Mouse (Mus musculus): ENCODE data around the gene Prkcd.

The Prkcd gene

DNA sequence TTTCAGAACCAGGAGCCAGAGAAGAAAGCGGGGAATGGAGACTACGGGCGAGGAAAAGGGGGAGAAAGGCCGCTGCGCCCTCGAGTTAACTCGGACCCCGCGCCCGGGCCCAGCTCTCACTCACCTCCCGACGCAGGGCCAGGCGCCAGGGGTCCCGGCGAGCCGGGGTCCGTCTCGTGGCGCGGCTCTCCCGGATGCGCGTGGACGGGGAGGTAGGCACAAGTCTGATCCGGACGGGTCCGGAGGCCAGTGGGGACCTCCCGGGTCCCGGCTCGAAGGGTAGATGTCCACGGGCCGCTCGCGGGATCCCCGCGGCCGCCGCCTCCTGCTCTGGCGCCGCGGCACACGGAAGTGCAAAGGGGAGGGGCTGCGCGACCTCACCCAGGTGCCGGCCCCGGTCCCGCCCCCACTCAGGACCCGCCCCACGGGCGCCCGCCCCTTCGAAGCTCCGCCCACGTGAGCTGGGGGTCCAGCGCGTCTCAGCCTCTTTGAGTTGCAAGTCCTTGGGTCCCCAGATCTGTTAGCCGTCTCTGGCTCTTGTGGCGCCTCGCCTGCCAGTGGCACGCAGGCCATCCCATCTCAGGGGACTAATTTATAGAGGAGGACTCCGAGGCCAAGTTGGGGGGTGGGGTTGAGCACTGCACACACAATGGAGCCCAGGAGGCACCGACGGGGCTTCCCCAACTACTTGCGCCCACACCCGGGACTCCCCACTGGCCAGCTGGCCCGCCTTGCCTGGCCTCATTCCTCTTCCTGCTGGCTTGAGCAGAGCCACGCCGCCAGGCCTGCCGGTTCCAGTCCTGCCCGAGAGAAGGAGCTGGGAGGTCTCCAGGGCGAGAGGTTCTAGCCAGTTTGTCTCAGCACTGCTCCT is at the start of gene Prkcd:
Gene Prkcd (minus strand): TSS at position 355 of the 871 bp plus-strand sequence.
- DNase-seq (ENCODE audit: low read depth): peak; percentile 65

DNA sequence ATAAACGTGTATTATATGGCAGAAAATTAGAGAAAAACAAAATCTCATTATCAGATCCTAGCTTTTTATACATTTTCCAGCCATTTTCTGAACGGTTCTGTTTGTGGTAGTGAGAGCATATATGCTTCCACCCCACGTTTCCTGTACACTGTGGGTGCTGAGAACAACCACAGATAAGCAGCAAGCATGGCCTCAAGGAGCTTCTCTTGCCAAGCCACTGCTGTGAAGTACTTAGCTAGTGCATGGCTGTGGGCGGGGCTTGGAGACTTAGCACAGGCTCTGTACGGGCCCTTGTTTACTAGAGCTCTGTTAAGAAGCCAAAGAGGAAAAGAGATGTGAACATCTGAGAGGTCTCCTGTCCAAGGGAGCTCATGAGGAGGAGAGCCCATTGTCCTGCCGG is 48.9 kb upstream of the Prkcd start:
- peak; percentile 52 for DNase-seq (ENCODE audit: low read depth)

DNA sequence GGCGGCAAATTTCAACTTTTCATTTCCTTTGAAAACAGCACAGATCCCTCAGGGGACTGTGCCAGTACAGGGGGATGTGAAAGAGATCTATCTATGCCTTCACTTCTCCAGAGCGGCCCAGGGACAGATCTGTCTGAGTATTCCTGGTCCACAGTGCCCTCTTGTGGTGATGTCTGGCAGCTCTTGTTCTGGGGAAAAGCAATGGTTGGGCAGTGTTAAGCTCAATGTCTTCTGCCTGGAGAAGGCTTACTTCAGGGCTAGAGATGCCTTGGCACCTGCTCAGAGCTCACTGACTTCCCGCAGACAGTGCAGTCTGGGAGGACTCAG is 45.9 kb upstream of the Prkcd start:
- DNase-seq (ENCODE audit: low read depth): peak; percentile 80

DNA sequence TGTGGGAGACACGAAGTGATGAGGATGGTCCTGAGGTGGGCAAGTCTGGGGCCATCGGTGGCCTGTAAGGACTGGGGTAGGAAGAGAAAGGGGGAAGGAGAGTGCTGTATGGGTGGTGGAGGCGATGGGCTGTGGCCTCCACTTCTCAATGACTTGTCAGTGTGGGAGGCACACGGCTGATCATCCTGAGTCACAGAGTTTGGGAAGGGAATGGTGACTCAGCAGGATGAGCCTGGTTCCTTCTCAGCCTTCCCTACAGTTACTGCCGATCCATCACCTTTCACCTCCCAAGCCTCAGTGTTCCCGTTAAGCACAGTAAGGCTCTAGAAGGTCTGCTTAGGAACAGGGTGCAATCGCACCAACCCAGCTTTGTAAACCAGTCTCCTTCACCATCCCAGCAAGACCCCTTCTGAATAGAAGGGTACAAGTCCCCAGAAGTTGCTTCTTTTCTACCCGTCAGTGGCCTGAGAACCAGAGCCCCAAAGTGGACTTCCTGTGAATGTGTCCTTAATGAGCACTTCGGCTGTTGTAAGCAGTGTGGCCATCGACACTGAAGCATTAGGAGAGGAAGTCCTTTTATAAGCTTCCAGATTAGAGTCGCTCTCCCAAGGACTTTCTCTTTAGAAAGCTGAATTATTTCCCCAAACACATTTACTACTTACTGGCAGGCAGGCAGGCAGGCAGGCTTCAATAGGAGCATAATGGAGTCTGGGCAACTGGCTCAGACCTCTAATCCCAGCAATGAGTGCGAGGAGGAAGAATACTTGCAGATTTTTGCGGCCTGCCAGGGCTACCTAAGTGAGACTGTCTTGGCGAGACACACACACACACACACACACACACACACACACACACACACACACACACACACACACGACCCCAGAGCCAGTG is 45.3 kb upstream of the Prkcd start:
- DNase-seq (ENCODE audit: low read depth): no peak

DNA sequence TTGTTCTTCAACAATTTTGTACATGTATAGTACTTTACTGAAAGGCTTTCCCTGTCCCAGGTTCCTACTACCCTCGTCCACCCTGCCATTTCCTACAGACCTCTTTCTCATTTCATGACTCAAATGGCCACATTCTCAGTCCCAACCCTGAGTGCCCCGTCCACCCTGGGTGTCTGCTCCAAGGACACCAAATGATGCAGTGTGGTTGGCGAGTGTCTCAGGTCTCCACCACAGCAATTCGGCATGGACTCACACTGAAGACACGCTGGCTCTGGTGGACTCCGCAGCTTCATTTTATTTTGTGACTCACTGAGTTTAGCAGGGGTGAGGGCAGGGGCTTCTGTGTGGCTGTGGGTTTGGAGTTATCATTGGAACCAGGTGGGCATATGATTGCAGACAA is 44.2 kb upstream of the Prkcd start:
- DNase-seq (ENCODE audit: low read depth): no peak

DNA sequence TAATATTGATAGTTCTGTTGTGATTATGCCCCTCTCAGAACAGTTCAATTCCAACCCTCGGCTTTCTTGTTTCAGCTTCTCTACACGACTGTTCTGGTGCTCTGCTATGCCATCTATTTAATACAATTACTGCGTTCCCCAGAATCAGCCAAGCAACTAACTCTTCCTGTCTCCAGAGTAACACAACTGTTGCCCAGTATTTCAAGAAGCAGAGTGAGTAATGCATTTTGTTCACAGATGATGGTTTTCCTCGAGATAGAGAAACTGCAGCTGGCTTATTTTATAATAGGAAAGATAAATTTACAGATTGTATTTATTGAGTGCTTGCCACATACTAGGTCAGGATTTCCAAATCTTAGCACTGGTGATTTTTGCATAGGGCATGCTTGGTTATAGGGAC is 40.6 kb upstream of the Prkcd start:
- DNase-seq (ENCODE audit: low read depth): no peak

DNA sequence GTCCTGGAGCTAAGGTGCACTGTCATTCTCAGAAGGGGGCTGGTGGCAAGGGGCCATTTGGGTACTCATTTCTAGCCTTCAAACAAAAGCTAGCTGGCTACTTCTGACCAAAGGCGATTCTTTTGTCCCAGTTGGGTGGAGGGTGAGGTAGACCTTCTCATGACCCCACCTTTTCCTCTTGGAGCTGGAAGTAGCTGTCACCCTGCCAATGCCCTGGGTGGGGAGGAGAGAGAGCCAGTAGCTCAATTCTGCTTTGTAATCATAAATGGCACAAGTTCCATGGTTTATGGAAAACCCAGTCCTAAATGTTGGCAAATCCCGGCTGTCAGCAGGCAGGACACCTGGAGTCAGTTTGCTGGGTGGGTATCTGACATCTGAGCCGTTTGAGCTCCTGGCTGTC is 40.1 kb upstream of the Prkcd start:
- DNase-seq (ENCODE audit: low read depth): no peak

DNA sequence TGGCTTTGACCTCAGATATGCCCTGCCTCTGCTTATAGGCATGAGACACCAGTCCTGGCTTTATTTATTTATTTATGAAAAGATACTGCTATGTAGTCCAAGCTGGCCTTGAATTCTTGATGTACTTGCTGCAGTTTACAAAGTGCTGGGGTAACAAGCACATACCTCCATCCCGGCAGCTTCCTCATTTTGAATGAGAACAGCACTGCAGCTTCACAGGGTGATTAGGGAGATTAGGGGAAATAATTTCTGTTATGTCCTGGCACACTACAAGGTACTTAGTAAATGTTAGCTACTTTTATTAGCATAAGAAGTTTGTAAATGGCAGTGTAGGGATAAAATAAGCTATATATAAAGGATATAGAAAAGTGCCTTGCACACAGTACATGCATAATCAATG is 29.5 kb upstream of the Prkcd start:
- no peak for DNase-seq (ENCODE audit: low read depth)

DNA sequence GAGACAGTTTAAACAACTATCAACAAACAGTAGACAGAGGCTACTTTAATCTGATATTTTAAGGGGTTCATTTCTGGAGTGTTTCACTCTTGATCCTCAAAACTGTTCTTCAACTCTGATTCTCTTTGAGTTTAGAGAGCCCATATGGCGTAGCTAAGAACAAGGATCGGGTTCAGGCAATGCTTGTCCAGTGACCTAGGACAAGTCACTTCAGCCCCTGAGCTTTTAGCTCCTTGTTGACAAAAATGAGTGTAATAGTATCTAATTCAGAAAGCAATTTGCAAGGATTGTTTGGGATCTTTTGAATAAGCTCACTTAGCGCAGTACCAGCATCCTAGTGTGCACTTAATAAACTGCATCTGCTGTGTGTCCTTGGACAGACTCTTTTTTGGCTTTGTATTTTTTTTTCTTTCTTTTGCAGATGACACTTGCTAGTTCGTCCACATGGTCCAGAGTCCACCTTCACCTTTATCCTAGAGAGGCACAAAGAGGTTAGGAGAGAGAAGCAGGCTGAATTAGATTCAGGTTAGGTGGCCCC is 28.8 kb upstream of the Prkcd start:
- peak; percentile 35 for DNase-seq (ENCODE audit: low read depth)

DNA sequence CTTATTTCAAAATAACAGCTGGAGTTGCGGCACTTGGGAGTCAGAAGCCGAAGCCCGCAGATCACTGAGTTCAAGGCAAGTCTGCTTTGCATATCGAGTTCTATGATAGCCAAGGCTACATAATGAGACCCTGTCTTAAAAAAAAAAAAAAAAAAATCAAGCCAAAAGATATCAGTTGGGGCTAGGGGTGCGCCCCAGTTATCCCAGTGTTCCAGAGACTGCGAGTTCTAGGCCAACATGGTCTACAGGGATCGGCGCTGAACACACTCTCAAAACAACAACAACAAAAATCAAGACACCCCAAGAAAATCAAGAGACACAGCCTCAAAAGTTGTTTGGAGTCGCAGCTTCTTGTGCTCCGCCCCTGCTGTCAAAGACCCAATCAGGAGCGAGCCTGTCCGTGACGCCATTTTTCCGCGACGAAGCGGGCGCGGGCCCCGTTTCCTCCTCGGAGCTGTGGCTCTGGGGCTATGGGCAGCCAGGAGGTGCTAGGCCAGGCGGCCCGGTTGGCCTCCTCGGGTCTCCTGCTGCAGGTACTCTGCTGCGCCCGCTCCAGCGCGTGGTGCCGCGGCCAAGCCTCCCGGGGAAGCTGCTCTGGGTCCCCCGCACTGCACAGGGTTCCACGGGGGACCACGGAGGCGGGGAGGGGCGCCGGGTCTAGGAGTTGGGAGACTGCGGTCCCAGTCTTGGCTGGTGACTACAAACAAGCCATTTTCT is 28.1 kb upstream of the Prkcd start, which contains the start of gene Rft1:
Gene Rft1 (plus strand): TSS at position 418 of the 717 bp plus-strand sequence.
- peak; percentile 93 for DNase-seq (ENCODE audit: low read depth)

DNA sequence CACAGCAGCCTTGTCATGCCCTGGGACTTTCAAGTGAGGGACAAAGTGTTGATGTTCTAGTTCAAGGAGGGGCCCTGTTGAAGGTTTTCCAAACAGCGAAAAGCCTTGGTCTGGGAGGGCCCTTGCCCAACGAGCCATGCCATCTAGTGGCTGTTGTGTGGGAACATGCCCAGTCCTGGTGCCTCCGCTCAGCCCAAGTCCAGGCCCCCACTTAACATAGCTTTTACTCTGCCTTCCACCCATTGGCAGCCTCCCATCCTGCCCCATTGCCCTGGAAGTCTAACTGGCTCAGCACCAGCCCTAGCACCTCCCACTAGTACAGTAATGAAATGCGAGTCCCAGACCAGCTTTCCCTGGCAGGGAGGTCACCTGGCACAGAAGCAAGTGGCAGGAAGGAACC is 25.0 kb upstream of the Prkcd start:
- no peak for DNase-seq (ENCODE audit: low read depth)

DNA sequence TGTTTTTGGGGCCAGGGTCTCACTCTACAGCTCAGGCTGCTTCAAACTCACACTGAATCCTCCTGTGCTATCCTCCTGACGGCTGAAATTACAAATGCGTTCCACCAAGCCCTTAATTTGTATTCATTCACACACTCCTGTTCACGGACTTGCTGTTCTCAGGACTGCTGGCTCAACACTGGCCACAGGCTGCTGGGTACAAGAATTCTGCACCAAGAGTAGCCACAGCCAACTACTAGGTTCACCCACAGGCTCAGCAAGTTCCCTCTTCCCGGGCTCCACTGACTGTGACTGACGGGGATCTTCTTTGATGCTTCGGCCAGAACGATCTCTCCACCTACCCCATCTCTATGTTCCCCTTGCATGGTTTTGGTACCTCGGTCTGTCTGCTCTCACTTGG is 23.7 kb upstream of the Prkcd start:
- DNase-seq (ENCODE audit: low read depth): no peak

DNA sequence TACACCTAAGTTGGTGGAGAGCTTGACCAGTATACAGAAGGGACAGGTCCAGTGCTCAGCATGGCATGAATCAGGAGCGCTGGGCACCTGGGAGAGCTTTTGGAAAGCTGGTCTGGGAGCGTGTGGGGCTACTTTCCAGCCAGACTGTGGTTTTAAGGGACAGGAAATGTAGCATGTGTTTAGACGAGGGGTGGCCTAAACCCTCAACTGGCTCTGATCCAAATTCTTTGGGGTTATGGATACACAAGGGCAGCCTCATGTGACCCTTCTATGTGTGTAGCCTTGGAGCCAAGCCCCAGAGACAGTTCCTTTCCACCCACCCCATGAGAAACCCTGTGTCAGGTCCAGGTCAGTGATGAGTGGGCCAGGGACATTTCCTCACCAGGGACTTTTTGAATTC is 22.5 kb upstream of the Prkcd start:
- DNase-seq (ENCODE audit: low read depth): no peak

DNA sequence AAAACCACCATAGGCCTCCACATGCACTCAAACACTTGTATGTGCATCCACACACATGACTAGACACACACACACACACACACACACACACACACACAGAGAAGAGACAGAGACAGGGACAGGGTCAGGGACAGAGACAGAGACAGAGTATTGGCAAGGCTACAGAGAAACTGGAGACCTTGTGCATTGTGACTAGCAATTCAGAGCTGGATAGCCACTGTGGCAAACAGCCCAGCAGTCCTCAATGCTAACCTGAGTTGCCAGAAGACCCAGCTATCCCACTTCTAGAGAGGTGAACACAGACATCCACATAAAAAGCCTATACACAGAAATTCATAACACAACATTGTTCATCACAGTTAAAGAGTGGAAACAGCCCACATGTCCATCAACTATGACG is 20.5 kb upstream of the Prkcd start:
- no peak for DNase-seq (ENCODE audit: low read depth)

DNA sequence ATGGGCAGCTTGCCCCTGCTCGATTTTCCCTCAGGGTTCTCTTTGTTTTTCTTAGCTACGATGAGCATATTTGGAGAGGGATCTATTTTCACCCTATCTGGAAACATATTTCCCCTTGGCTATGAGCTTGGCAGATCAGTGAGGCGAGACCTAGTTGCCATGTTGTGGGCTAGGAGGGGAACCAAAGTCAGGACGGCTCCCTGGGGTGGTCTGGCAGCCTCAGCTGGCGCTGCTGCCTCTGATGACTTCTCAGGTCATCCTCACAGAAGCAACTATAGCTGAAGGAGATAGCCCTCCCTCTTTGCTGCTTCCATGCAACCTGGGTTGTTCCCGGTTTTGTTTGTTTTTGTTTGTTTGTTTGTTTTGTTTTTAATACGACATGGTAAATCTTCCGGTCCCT is 19.1 kb upstream of the Prkcd start:
- DNase-seq (ENCODE audit: low read depth): no peak

DNA sequence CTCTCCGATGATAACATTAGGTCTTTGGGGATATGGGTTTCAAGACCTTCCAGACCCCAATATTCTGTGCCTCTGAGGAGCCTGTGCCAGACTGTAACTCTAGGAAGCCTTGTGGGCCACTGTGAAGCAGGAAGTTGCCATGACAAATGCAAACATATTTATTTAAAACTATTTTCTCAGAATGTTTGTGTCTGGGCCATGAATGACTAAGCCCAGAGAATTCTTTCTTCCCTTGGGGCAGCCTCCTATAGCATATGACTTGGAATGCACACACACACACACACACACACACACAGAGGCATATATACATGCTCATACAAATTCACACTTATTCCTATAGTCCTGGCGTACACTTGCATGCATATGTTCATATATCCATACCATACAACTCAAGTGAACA is 18.0 kb upstream of the Prkcd start:
- no peak for DNase-seq (ENCODE audit: low read depth)

DNA sequence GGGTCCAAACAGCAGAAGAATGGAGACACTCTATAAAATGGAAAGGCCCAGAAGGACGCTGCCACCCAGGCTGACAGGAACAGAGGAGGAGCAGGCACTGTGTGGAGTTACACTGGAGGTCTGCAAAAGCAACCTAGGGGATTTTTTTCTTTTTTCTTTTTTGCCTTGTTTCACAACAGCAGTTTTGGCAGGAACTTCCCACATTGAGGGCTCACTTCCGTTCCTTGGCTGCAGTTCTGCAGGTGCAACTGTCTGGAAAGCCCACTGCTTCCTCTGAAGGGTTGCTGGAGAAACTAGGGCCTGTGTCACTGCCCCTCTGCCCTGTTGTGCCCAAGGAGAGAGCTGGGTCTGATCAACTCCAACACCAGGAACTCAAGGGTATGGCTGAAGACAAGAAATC is 15.7 kb upstream of the Prkcd start:
- DNase-seq (ENCODE audit: low read depth): no peak

DNA sequence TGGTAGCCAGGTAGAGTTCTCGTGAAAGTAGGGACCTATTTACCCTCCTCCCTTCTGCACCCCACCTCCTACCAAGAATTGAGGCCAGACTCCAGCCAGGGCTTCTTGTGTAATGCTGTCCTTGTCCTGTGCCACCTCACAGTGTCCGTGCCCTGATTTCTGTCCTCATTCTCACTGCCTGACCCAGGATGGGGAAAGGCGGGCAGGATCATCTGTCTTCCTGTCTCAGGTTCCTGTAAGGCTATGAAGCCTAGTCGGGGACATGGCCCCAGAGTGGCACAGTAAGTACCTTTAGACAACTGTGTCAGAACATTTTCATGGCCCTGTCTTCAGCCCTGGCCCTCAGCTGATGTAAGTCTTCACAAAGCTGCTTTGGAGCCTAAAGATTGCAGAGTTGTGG is 12.7 kb upstream of the Prkcd start:
- DNase-seq (ENCODE audit: low read depth): no peak

DNA sequence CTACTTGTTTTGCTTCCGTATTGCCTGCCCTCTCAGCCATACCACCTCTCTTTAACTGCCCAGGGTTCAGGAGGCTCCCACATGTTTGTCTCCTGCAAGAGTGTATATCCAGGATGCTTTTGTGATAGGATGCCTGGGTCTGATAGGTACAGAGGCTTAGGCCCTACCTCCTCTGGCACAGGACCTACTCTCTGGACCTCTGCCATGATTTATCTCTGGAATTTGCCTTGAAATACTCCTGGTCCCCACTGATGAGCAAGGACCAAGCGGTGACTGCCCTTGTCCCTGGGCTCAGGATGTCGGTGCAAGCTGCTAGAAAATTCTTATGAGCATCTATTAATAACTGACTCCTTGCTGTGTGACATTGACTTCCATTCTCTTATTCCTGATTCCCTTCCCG is 12.0 kb upstream of the Prkcd start:
- DNase-seq (ENCODE audit: low read depth): no peak

DNA sequence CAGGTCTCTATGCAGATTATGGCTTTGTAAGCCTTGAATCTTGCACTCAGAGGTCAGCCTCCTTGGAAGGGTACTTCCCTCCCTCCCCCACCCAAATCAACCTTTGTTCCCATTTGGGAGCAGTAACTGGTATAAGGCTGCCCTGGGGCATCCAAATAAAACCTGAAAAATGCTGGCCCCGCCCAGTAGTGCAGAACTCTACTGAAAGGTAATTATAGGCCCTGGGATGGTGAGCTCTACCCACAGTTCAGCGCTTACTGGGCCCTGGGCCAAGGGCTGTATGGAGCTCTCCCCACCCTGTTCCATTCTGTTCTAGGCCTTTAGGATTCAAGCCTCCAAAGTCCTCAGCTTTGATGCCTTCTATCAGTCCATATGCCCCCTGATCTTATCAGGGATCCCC is 11.1 kb upstream of the Prkcd start:
- DNase-seq (ENCODE audit: low read depth): no peak

DNA sequence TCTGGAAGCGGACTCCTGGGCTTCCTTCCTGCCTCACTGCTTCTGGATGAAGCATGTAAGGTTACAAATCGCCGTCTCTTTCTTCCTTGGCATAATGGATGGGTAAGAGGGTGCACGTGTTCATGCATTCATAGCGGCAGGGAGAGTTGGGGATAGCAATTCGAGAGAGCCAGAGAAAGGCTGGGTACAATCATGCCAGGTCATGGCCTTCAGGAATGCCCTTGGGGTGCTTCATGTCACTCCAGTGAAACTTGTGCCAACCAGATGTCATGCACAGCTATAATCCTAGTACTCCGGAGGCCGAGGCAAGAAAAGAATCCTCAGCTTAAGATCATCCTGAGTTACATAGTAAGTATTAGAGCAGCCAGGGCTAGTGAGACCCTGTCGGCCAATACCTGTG is 10.5 kb upstream of the Prkcd start:
- DNase-seq (ENCODE audit: low read depth): no peak

DNA sequence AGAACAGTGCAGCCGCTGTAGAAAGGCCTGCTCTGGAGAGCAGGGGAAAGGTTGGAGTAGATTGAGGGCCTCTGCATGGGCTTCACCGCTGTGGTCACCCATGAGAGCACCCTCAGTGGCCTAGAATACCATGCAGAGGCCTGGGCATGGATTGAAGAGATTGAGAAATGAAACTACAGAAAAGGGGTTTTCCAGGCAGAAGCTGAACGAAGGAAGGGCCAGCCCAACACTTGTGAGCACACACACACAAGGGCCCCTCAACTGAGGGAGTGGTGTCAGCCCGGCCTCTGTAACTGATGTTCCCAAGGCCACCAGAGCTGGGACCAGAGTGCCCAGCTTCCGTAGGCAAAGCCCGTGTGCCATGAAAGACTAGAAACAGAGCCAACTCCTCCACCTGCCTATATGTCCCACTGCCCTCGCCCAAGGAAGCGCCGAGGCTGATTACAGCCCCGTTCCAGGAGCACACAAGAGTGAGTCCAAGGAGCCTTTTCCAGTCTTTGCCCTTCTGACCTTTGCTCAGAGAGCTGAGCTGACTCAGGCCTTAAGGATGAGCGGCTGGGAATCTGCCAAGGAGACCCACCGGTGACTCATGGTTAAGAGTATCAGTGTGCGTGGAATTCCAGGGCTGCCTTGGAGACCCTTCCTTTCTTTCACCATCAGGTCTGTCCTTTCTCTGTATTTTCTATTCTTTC is 9.4 kb upstream of the Prkcd start:
- DNase-seq (ENCODE audit: low read depth): no peak
